Mouse (Mus musculus) activated CD4-positive, CD25-positive, alpha-beta regulatory T cell, adult 4 months (primary cell): ENCODE results near the gene Txndc2. TPM values are rescaled to one million over a fixed set of nuclear protein-coding genes. Genes with fewer than 3 reads are reported as not detected.

ENCODE experiments used
- ATAC-seq: one replicate; pipeline ENCODE4 v1.8.0; 2017
- polyA plus RNA-seq, 2 experiments: library from polyadenylated mRNA; unstranded; fragments of 100-300 nt; shearing (Covaris generic); gene quantifications; one replicate each; pipeline ENCODE4 v1.2.1; 2017

The Txndc2 gene
- polyA plus RNA-seq, 2 experiments from 2014 or later: not detected

DNA sequence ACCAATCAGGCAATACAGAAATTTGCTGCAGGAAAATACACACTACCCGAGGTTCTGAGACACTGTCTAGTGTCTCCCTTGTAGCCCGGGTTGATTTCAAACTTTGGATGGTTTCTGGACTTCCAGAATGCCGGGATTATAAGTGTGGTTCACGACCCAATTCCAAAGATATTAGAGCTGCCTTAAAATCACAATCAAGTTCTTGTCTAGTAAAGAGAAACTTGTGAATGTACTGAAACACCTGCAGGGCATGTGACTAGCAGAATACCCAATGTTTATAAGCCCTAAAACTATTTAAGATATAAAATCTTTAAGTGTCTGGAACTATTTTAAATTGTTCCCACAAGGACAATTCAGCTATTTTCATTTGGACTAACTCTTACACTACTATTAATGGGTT lies 30.2 kb downstream of the Txndc2 start:
- ATAC-seq: no peak

DNA sequence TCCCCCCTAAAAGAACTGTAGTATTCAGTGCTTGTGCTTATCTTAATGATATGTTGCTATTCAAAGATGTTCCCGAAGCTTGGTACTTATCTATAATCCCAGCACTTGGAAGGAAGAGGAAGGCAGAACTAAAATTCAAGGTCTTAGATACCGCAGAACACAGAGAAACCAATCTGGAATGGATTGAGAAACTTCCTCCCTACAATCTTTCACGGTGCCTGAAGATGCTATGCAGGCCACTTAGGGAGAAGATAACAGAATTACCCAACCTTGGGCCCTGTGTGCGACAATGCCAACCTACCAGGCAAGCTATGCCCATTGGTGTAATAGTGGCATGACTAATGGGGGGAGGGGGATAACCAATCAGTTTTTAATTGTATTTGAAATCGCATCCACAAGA lies 33.2 kb downstream of the Txndc2 start:
- ATAC-seq: no peak

DNA sequence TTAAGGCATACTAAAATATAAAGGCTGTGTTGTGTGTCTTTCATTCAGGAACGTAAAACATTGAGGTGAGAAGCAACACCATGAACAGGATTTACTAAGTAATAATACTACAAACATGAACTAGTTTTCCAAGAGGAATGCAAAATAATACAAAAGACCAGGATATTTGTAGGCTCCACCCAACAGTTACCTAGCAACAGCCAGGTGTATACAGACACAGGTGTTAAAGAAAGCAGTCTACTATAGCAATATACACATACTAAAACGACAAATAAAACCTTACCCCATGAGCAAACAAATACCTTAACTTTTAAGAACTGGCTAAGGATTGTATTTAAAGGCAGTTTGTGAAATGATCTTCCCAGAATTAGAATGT lies 33.7 kb downstream of the Txndc2 start:
- no peak for ATAC-seq

DNA sequence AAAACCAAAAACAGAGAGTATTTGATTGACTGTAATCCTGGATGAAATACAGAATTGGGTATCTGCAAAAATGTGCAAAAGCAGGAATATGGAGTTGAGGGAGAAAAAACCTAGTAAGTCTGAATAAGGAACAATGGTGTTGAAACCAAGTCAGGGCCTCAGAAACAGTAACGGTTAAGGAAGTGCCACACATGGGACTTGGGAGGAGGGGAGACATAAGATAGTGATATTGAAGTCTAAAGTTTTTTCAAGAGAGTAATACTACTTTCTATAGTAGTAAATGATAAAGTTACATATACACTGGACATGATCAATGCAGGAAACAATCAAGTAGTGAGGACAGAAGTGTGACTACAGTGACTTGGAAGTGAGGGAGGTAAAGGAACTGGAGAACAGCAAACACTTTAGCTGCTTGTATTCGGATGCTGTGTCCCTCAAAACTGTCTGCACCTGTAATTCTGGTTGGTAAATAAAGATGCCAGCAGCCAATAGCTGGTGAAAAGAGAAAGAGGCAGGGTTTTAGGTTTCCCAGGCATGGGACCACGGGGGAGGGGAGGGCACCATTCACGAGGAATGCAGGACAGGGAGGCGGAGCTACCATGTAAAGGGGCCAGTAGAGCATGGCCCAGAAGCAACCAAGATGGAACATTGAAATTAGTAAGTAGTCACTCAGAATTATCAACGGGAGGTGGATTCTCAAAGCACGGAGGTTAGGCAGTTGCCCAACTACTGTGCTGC lies 34.2 kb downstream of the Txndc2 start:
- ATAC-seq: no peak

DNA sequence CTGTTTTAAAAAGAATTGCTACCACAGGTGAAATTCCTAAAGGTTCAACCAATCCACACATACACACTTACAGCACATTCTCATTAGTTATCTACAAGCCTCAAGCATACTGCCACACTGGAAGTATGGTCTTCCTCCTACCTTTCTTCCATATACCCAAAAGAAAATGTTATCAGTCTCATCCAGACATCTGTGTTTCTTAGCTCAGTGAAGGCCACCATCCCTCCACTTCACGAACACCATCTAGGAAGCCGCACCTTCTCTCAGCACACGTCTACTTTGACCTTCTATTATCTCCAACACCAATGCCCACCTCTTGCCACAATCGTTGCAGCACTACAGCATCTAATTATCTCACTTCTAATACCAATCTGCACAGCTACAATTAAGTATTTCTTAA lies 36.0 kb downstream of the Txndc2 start:
- no peak for ATAC-seq

DNA sequence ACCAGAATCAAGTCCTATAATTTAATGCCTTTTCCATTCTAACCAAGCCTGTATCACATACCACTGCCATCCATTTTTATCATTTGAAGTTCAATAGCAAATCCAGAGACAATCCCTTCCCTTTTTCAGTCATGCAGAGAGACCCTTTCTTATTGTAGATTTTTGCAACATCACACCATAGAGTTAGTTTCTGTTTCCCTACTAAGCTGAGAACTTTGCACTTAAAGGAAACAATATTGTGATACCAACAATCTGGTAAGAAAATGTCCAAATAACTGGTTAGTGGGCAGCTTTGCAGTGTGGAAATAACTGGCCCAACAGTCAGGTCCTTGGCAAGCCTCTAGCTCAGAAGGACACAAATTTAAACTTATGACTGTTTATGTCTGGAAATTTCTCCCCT lies 37.1 kb downstream of the Txndc2 start:
- ATAC-seq: no peak

DNA sequence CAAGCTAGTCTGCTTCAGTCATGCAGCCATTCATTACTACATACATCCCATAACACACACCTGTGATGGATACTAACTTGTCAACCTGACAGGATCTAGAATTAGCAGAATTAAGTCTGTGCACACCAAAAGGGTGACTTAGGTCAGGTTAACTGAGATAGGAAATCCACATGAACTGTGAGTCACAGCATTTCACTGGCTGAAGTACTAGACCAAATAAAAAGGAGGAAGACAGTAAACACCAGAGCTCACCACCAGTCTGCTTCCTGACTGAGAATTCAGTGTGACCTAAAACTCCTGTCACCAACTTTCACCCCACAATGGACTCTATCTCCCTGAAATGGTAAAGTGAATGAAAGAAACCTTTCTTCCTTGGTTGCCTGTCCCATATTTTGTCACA lies 37.7 kb downstream of the Txndc2 start:
- ATAC-seq: peak; percentile 43

DNA sequence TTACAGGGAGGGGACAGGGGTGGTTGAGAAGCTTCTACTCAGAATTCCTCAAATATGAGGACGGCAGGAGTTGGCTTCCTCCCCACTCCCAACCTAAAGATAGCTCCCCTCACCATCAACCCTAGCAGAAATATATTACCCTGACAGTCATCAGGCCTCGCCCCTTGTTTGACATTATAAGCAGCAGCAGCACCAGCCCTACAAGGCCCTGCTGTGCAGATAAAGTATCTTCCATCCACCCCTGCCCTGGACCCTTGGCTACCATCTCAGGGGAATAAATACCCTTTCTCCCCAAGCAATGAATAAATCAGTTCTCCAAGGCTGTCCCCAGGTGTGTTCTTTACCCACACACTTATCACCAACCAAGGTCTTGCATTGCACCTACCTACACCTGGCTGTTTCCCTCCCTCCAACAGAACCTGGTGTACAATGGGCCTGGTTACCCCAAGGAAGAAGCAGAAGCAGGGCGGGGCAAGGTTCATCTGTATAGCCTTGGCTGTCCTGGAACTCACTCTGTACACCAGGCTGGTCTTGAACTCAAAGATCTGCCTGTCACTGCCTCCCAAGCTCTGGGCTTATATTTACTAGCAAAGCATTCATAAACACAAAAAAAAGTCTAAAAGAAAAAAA lies 44.0 kb downstream of the Txndc2 start:
- no peak for ATAC-seq

DNA sequence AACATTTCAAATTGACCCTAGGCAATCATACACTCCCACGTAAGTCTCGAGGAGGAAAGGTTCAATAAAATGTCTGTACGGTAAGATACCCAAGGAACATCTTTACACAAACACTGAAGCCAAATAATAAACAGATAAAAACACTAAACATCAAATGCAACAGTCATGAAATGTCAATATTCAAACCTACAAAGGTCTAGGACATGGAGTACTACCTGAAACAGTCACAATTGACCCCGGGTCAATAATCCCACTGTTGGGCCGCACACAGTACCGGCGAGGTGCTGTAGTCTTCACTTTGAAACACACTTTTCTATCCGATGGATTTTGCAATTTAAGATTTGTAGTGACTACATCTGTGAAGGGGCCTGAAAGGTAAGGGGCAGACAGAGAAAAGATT lies 47.3 kb downstream of the Txndc2 start:
- no peak for ATAC-seq

Other genes starting within 250 kb of the Txndc2 start
- not detected for gene Tmem232, start 101.4 kb downstream of the Txndc2 start, polyA plus RNA-seq
- gene Vapa, start 28.6 kb downstream of the Txndc2 start, polyA plus RNA-seq: 10 to 100 TPM; 23.3 to 44.9 TPM
- gene Rab31, start 130.6 kb upstream of the Txndc2 start, polyA plus RNA-seq: 1 to 10 TPM; 2.6 to 3.0 TPM
- 10 to 100 TPM; 20.0 to 21.8 TPM for gene Ppp4r1, start 140.4 kb upstream of the Txndc2 start, polyA plus RNA-seq
- 10 to 100 TPM; 39.1 to 51.8 TPM for gene Ralbp1, start 243.6 kb upstream of the Txndc2 start, polyA plus RNA-seq